Mouse (Mus musculus): ENCODE results near the gene Sfxn4.

DNA sequence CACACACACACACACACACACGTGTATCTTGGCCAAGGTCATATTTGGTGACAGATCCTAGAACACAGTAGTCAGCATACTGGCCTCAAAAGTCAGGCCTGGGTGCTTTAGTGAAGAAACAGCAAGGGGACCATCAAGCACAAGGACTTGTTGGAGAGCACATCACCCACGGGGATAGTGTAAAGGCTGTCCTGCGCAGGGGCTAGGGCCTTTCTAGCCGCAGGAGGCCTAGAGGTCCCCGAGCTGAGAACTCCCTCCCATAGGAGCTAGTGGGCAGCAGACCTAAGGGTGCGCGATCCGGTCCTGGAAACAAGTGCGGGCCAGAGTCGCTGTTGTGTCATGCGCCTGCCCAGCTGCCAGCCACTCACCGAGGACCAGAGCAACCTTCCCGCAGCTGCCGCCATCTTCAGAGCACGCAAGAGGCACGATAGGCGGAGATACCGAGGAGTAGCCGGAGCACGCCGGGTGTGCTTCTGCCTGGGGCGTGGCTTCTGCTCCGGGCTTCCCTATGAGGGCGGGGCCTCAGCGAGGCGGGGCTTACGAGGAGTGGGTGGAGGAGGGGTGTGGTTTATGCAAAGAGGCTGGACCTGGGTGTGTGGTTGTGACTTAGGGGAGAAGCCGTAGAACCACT is 12.9 kb upstream of the Sfxn4 start, which contains the start of gene Prdx3:
- TF ChIP-seq CTCF (IDR thresholded peaks at IDR 0.05; ENCODE audit: borderline replicate concordance, control insufficient read depth, extremely low read depth, insufficient read depth, low read length, poor library complexity) (no peak), POLR2A (IDR thresholded peaks at IDR 0.05; ENCODE audit: control insufficient read depth, extremely low read depth, insufficient read depth, low read length, poor library complexity) (peak; percentile 63)

Measured in thymus, adult 2 months (tissue).